Mouse (Mus musculus): Measurements from ENCODE around the gene Pde10a. TPM values are rescaled to one million over a fixed set of nuclear protein-coding genes. Genes with fewer than 3 reads are reported as not detected.

Gene Pde10a
- polyA plus RNA-seq, 1 experiment, result 2.0 TPM

GRCm38 (mm10) chr17:8554219-8554618 is 29.0 kb downstream of the Pde10a start:
- no peaks in the 10 kb centered on the region for H3K36me3 ChIP-seq (ENCODE audit: control insufficient read depth, insufficient read depth, low read length)
- no peak overlapping the region for H3K4me3 ChIP-seq (ENCODE audit: insufficient read depth, low read depth, low read length)
- WGBS, result 76% methylated on average over 6 of the region's 6 CpGs
- no peaks in the 10 kb centered on the region for H3K27me3 ChIP-seq (replicated peaks; ENCODE audit: control insufficient read depth, insufficient read depth, low read length)
- no peak for TF ChIP-seq POLR2A (IDR thresholded peaks at IDR 0.05; ENCODE audit: low read depth, low read length)
- no peak for TF ChIP-seq CTCF (conservative IDR thresholded peaks at IDR 0.05; ENCODE audit: insufficient read depth, insufficient read length, low read depth, low read length)
- H3K27ac ChIP-seq (ENCODE audit: insufficient read depth, low read depth, low read length), result no peak overlapping the region
- DNase-seq, result no peak
- no peaks in the 10 kb centered on the region for H3K4me1 ChIP-seq (ENCODE audit: control insufficient read depth, insufficient read depth, low read length)

GRCm38 (mm10) chr17:8555785-8556184 is 30.6 kb downstream of the Pde10a start:
- no peaks in the 10 kb centered on the region for H3K36me3 ChIP-seq (ENCODE audit: control insufficient read depth, insufficient read depth, low read length)
- TF ChIP-seq CTCF (conservative IDR thresholded peaks at IDR 0.05; ENCODE audit: insufficient read depth, insufficient read length, low read depth, low read length) (no peak), POLR2A (IDR thresholded peaks at IDR 0.05; ENCODE audit: low read depth, low read length) (no peak)
- H3K27ac ChIP-seq (ENCODE audit: insufficient read depth, low read depth, low read length), result no peak overlapping the region
- no peaks in the 10 kb centered on the region for H3K4me1 ChIP-seq (ENCODE audit: control insufficient read depth, insufficient read depth, low read length)
- H3K4me3 ChIP-seq (ENCODE audit: insufficient read depth, low read depth, low read length), result no peak overlapping the region
- WGBS, result 66% methylated on average over 9 of the region's 9 CpGs
- no peak for DNase-seq
- H3K27me3 ChIP-seq (replicated peaks; ENCODE audit: control insufficient read depth, insufficient read depth, low read length), result no peaks in the 10 kb centered on the region

- H3K4me3 ChIP-seq (ENCODE audit: insufficient read depth, low read depth, low read length), result no peak overlapping the region
- TF ChIP-seq CTCF (conservative IDR thresholded peaks at IDR 0.05; ENCODE audit: insufficient read depth, insufficient read length, low read depth, low read length) (no peak), POLR2A (IDR thresholded peaks at IDR 0.05; ENCODE audit: low read depth, low read length) (no peak)
- H3K27me3 ChIP-seq (replicated peaks; ENCODE audit: control insufficient read depth, insufficient read depth, low read length), result no peaks in the 10 kb centered on the region
- 72% methylated on average over 6 of the region's 6 CpGs for WGBS
- no peak for DNase-seq
- no peaks in the 10 kb centered on the region for H3K36me3 ChIP-seq (ENCODE audit: control insufficient read depth, insufficient read depth, low read length)
- no peak overlapping the region for H3K27ac ChIP-seq (ENCODE audit: insufficient read depth, low read depth, low read length)
- H3K4me1 ChIP-seq (ENCODE audit: control insufficient read depth, insufficient read depth, low read length), result no peaks in the 10 kb centered on the region
Observed at GRCm38 (mm10) chr17:8556223-8556622, 31.1 kb downstream of the Pde10a start.

GRCm38 (mm10) chr17:8557926-8558325 is 32.8 kb downstream of the Pde10a start:
- no peaks in the 10 kb centered on the region for H3K4me1 ChIP-seq (ENCODE audit: control insufficient read depth, insufficient read depth, low read length)
- H3K4me3 ChIP-seq (ENCODE audit: insufficient read depth, low read depth, low read length), result no peak overlapping the region
- H3K27ac ChIP-seq (ENCODE audit: insufficient read depth, low read depth, low read length), result no peak overlapping the region
- WGBS, result 77% methylated on average over 8 of the region's 8 CpGs
- no peaks in the 10 kb centered on the region for H3K27me3 ChIP-seq (replicated peaks; ENCODE audit: control insufficient read depth, insufficient read depth, low read length)
- DNase-seq, result no peak
- H3K36me3 ChIP-seq (ENCODE audit: control insufficient read depth, insufficient read depth, low read length), result no peaks in the 10 kb centered on the region
- TF ChIP-seq POLR2A (IDR thresholded peaks at IDR 0.05; ENCODE audit: low read depth, low read length) (no peak), CTCF (conservative IDR thresholded peaks at IDR 0.05; ENCODE audit: insufficient read depth, insufficient read length, low read depth, low read length) (no peak)

GRCm38 (mm10) chr17:8562101-8562885 is 37.1 kb downstream of the Pde10a start:
- Histone ChIP-seq H3K36me3 (ENCODE audit: control insufficient read depth, insufficient read depth, low read length) (no peaks in the 10 kb centered on the region), H3K27me3 (replicated peaks; ENCODE audit: control insufficient read depth, insufficient read depth, low read length) (no peaks in the 10 kb centered on the region), H3K4me1 (ENCODE audit: control insufficient read depth, insufficient read depth, low read length) (no peaks in the 10 kb centered on the region), H3K4me3 (ENCODE audit: insufficient read depth, low read depth, low read length) (no peak overlapping the region), H3K27ac (ENCODE audit: insufficient read depth, low read depth, low read length) (no peak overlapping the region)
- WGBS, result 75% methylated on average over 14 of the region's 14 CpGs
- TF ChIP-seq CTCF (conservative IDR thresholded peaks at IDR 0.05; ENCODE audit: insufficient read depth, insufficient read length, low read depth, low read length), result no peak
- no peak for TF ChIP-seq POLR2A (IDR thresholded peaks at IDR 0.05; ENCODE audit: low read depth, low read length)
- no peak for DNase-seq

DNA sequence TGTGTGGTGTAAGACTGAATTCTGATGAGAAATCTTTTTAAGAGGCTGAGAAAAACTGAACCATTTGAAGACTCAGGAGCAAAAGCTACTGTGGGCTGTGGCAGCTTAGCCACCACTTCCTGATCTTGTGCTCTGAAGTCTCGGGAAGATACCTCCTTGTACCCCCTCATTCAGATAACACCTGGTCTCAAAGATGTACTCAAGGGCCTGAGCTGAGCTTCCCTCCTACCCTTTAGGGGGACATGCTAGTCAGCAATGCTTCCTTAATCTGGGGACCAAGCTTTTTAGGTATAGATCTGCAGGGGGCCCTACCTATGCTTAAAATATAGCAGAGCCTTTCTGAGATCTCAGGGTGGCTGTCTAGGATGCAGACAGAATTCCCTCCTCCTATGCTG is 37.7 kb downstream of the Pde10a start:
- WGBS, result 66% methylated on average over 1 of the region's 1 CpGs
- H3K4me1 ChIP-seq (ENCODE audit: control insufficient read depth, insufficient read depth, low read length), result no peaks in the 10 kb centered on the region
- no peak overlapping the region for H3K4me3 ChIP-seq (ENCODE audit: insufficient read depth, low read depth, low read length)
- TF ChIP-seq CTCF (conservative IDR thresholded peaks at IDR 0.05; ENCODE audit: insufficient read depth, insufficient read length, low read depth, low read length), result no peak
- TF ChIP-seq POLR2A (IDR thresholded peaks at IDR 0.05; ENCODE audit: low read depth, low read length), result no peak
- no peaks in the 10 kb centered on the region for H3K27me3 ChIP-seq (replicated peaks; ENCODE audit: control insufficient read depth, insufficient read depth, low read length)
- no peaks in the 10 kb centered on the region for H3K36me3 ChIP-seq (ENCODE audit: control insufficient read depth, insufficient read depth, low read length)
- no peak overlapping the region for H3K27ac ChIP-seq (ENCODE audit: insufficient read depth, low read depth, low read length)
- DNase-seq, result no peak

DNA sequence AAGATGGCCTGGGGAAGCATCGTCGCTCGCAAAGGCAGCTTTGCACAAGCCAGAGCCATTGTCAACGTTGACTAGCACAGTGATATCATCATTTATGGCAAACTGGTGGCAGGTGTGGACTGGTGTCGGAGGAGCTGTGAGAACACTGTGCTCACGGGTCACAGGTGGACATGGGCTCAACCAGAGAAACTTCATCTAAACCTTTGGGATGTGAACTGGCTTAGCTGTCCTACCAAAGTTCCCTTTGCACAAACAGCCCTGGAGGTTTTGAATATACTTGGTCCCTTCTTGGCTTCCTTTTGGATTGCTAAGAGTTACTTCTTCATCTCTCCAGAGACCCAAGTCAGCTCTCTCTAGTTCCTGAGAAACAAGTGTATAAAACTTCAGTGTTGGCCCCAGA is 41.7 kb downstream of the Pde10a start, which contains the start of gene Gm17087:
Gm17087 (minus strand) TSS at position 101 of the 400 bp plus-strand sequence.
- Histone ChIP-seq H3K36me3 (ENCODE audit: control insufficient read depth, insufficient read depth, low read length) (no peaks in the 10 kb centered on the region), H3K4me1 (ENCODE audit: control insufficient read depth, insufficient read depth, low read length) (no peaks in the 10 kb centered on the region), H3K4me3 (ENCODE audit: insufficient read depth, low read depth, low read length) (no peak within 1 kb of the TSS), H3K27ac (ENCODE audit: insufficient read depth, low read depth, low read length) (no peak within 1 kb of the TSS), H3K27me3 (replicated peaks; ENCODE audit: control insufficient read depth, insufficient read depth, low read length) (no peaks in the 10 kb centered on the region)
- 88% methylated on average over 6 of the region's 6 CpGs for WGBS
- TF ChIP-seq POLR2A (IDR thresholded peaks at IDR 0.05; ENCODE audit: low read depth, low read length) (no peak), CTCF (conservative IDR thresholded peaks at IDR 0.05; ENCODE audit: insufficient read depth, insufficient read length, low read depth, low read length) (no peak)
- no peak for DNase-seq
